Mouse (Mus musculus): ENCODE data around the gene Pdcd2. TPM values are rescaled to one million over a fixed set of nuclear protein-coding genes. Genes with fewer than 3 reads are reported as not detected.
"Not testable (repeated sequence)": the region's sequence is repeated elsewhere in the genome, so short reads cannot be mapped to it uniquely, and the experiment has no call there.

Pdcd2 gene
- polyA plus RNA-seq, 1 experiment from 2014 or later, result 48.6 TPM

DNA sequence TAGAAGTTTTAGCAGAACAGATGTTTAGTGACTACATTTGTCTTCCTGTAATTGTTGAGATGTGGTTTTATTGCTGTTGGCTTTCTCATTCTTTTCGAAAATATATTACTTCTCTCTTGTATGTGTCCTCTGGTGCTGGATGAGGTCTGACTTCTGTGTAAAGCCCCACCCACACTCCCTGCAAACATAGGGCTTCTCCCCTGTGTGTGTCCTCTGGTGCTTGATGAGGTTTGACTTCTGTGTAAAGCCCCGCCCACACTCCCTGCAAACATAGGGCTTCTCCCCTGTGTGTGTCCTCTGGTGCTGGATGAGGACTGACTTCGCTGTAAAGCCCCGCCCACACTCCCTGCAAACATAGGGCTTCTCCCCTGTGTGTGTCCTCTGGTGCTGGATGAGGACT lies 16.8 kb upstream of the Pdcd2 start:
- not testable (repeated sequence) for H3K9me3 ChIP-seq (ENCODE audit: control insufficient read depth, low read length); H3K36me3 ChIP-seq (ENCODE audit: control insufficient read depth, insufficient read depth, low read length); DNase-seq (ENCODE audit: low spot score); H3K9ac ChIP-seq (ENCODE audit: low read length); H3K4me2 ChIP-seq (ENCODE audit: low read length); H3K4me3 ChIP-seq (ENCODE audit: low read depth, low read length); H3K4me1 ChIP-seq (replicated peaks; ENCODE audit: control insufficient read depth, insufficient read depth, low read length); H3K27me3 ChIP-seq (replicated peaks; ENCODE audit: control insufficient read depth, insufficient read depth, low read length); H3K27ac ChIP-seq (ENCODE audit: low read depth); ATAC-seq (replicated peaks; ENCODE audit: low FRiP score, low TSS enrichment, low read depth)
- WGBS, result 63% methylated on average over 3 of the region's 4 CpGs

DNA sequence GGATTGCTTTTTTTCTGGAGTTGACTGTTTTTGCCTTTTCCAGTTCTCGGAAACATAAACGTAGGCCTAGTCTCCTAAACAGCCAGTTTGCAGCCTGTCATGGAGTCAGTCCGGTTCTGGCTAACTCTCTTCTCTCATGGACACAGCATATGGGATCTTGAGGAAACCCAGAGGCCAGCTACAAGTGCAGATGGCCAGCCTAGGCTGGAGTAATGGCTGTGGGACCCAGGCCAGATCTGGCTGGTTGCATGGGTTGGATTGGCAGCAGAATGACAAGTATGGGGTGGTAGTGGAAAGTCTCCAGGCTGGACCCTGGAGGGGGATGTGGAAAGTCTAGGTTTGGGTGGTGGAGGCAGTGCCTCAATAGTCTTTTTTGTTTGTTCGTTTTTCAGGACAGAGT lies 13.2 kb upstream of the Pdcd2 start:
- DNase-seq (ENCODE audit: low spot score), result no peak

DNA sequence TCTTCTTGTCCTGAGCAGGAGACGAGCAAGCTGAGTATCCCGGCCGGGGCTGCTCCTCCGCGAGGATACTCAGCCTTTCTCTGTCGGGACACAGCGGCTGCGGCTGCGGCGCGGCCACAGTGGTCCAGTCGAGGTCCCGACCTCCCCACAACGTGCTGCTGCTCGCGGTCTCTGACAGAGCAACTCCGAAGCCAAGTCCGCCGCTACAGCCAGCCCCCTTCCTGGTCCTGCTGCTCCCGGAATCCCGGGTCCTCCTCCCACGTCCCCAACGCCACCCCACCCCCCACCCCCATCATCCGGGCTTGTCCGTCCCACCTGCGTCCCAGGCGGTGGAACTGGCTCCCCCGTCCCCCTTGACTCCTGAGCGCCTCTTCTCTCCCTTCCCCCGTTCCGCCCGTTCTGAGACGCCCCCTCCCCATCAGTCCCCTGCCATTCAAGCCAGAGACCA lies 9.4 kb upstream of the Pdcd2 start:
- H3K27ac ChIP-seq (ENCODE audit: low read depth), result no peak overlapping the region
- H3K27me3 ChIP-seq (replicated peaks; ENCODE audit: control insufficient read depth, insufficient read depth, low read length), result peaks cover 18% of the 10 kb centered on the region
- no peaks in the 10 kb centered on the region for H3K9me3 ChIP-seq (ENCODE audit: control insufficient read depth, low read length)
- WGBS, result under 1% methylated on average over 33 of the region's 33 CpGs
- no peaks in the 10 kb centered on the region for H3K36me3 ChIP-seq (ENCODE audit: control insufficient read depth, insufficient read depth, low read length)
- H3K9ac ChIP-seq (ENCODE audit: low read length), result peak overlapping the region; percentile 31; the same call in 1 of the 2 replicates
- ATAC-seq (replicated peaks; ENCODE audit: low FRiP score, low TSS enrichment, low read depth) (no peak), DNase-seq (ENCODE audit: low spot score) (peak; percentile 66)
- no peaks in the 10 kb centered on the region for H3K4me1 ChIP-seq (replicated peaks; ENCODE audit: control insufficient read depth, insufficient read depth, low read length)
- peak overlapping the region; percentile 36 for H3K4me3 ChIP-seq (ENCODE audit: low read depth, low read length)
- H3K4me2 ChIP-seq (ENCODE audit: low read length), result peak overlapping the region; percentile 66

More for the DNA sequence above, 13.2 kb upstream of the Pdcd2 start:
- 69% methylated on average over 4 of the region's 4 CpGs for WGBS
- Histone ChIP-seq H3K4me2 (ENCODE audit: low read length) (no peak overlapping the region), H3K9ac (ENCODE audit: low read length) (no peak overlapping the region), H3K27me3 (replicated peaks; ENCODE audit: control insufficient read depth, insufficient read depth, low read length) (peaks cover 16% of the 10 kb centered on the region), H3K36me3 (ENCODE audit: control insufficient read depth, insufficient read depth, low read length) (no peaks in the 10 kb centered on the region), H3K4me3 (ENCODE audit: low read depth, low read length) (no peak overlapping the region), H3K27ac (ENCODE audit: low read depth) (no peak overlapping the region), H3K9me3 (ENCODE audit: control insufficient read depth, low read length) (0 out of 2 replicates have a peak, but pooled peaks cover 3% of the 10 kb centered on the region), H3K4me1 (replicated peaks; ENCODE audit: control insufficient read depth, insufficient read depth, low read length) (no peaks in the 10 kb centered on the region)
- no peak for ATAC-seq (replicated peaks; ENCODE audit: low FRiP score, low TSS enrichment, low read depth)

- DNase-seq (ENCODE audit: low spot score), result no peak
- Histone ChIP-seq H3K4me3 (ENCODE audit: low read depth, low read length) (peak overlapping the region; percentile 36), H3K9ac (ENCODE audit: low read length) (no peak overlapping the region; the same call in 1 of the 2 replicates), H3K36me3 (ENCODE audit: control insufficient read depth, insufficient read depth, low read length) (no peaks in the 10 kb centered on the region), H3K4me2 (ENCODE audit: low read length) (peak overlapping the region; percentile 66), H3K9me3 (ENCODE audit: control insufficient read depth, low read length) (no peaks in the 10 kb centered on the region), H3K27ac (ENCODE audit: low read depth) (no peak overlapping the region), H3K4me1 (replicated peaks; ENCODE audit: control insufficient read depth, insufficient read depth, low read length) (no peaks in the 10 kb centered on the region), H3K27me3 (replicated peaks; ENCODE audit: control insufficient read depth, insufficient read depth, low read length) (peaks cover 18% of the 10 kb centered on the region)
- no peak for ATAC-seq (replicated peaks; ENCODE audit: low FRiP score, low TSS enrichment, low read depth)
- 22% methylated on average over 8 of the region's 8 CpGs for WGBS
Observed at GRCm38 (mm10) chr17:15535943-15536342, 8.8 kb upstream of the Pdcd2 start.

- H3K9me3 ChIP-seq (ENCODE audit: control insufficient read depth, low read length), result no peaks in the 10 kb centered on the region
- ATAC-seq (replicated peaks; ENCODE audit: low FRiP score, low TSS enrichment, low read depth) (no peak), DNase-seq (ENCODE audit: low spot score) (no peak)
- no peaks in the 10 kb centered on the region for H3K36me3 ChIP-seq (ENCODE audit: control insufficient read depth, insufficient read depth, low read length)
- no peak overlapping the region for H3K4me3 ChIP-seq (ENCODE audit: low read depth, low read length)
- no peak overlapping the region for H3K27ac ChIP-seq (ENCODE audit: low read depth)
- peaks cover 18% of the 10 kb centered on the region for H3K27me3 ChIP-seq (replicated peaks; ENCODE audit: control insufficient read depth, insufficient read depth, low read length)
- no peak overlapping the region for H3K9ac ChIP-seq (ENCODE audit: low read length)
- no peak overlapping the region for H3K4me2 ChIP-seq (ENCODE audit: low read length)
- H3K4me1 ChIP-seq (replicated peaks; ENCODE audit: control insufficient read depth, insufficient read depth, low read length), result no peaks in the 10 kb centered on the region
- WGBS, result 65% methylated on average over 11 of the region's 11 CpGs
Observed at GRCm38 (mm10) chr17:15535162-15535800, 8.2 kb upstream of the Pdcd2 start.

GRCm38 (mm10) chr17:15530141-15530540 lies 3.0 kb upstream of the Pdcd2 start:
- Histone ChIP-seq H3K27me3 (replicated peaks; ENCODE audit: control insufficient read depth, insufficient read depth, low read length) (peaks cover under 1% of the 10 kb centered on the region), H3K4me1 (replicated peaks; ENCODE audit: control insufficient read depth, insufficient read depth, low read length) (peaks cover 9% of the 10 kb centered on the region; the same call in 1 of the 2 replicates), H3K9me3 (ENCODE audit: control insufficient read depth, low read length) (no peaks in the 10 kb centered on the region), H3K4me2 (ENCODE audit: low read length) (no peak overlapping the region), H3K4me3 (ENCODE audit: low read depth, low read length) (no peak overlapping the region), H3K9ac (ENCODE audit: low read length) (no peak overlapping the region), H3K27ac (ENCODE audit: low read depth) (no peak overlapping the region), H3K36me3 (ENCODE audit: control insufficient read depth, insufficient read depth, low read length) (peaks cover 6% of the 10 kb centered on the region)
- no peak for DNase-seq (ENCODE audit: low spot score)
- WGBS, result 12% methylated on average over 5 of the region's 5 CpGs
- no peak for ATAC-seq (replicated peaks; ENCODE audit: low FRiP score, low TSS enrichment, low read depth)

DNA sequence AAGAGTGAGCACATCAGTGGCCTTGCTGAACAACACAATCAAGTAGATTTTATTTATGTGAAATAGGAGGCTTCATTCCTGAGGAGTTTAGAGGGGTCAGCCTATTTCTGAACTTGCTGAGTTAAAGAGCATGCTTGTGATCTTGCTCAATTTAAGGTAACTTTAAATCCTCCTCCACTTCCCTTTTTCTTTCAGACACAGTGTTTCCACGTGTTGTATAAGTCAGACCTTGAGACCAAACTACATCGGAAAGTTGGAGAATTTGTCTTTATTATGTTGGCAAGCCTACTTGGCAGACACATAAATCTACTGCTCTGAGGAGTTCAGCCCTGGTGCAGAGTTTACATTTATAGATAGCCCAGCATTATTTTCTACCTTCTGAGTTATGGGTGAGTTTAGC lies 1.8 kb upstream of the Pdcd2 start:
- 77% methylated on average over 2 of the region's 2 CpGs for WGBS
- Histone ChIP-seq H3K36me3 (ENCODE audit: control insufficient read depth, insufficient read depth, low read length) (peaks cover 19% of the 10 kb centered on the region), H3K4me3 (ENCODE audit: low read depth, low read length) (no peak overlapping the region), H3K27ac (ENCODE audit: low read depth) (no peak overlapping the region), H3K4me2 (ENCODE audit: low read length) (no peak overlapping the region), H3K4me1 (replicated peaks; ENCODE audit: control insufficient read depth, insufficient read depth, low read length) (peaks cover 9% of the 10 kb centered on the region; the same call in 1 of the 2 replicates), H3K9me3 (ENCODE audit: control insufficient read depth, low read length) (no peaks in the 10 kb centered on the region), H3K9ac (ENCODE audit: low read length) (no peak overlapping the region), H3K27me3 (replicated peaks; ENCODE audit: control insufficient read depth, insufficient read depth, low read length) (no peaks in the 10 kb centered on the region)
- ATAC-seq (replicated peaks; ENCODE audit: low FRiP score, low TSS enrichment, low read depth) (no peak), DNase-seq (ENCODE audit: low spot score) (no peak)

DNA sequence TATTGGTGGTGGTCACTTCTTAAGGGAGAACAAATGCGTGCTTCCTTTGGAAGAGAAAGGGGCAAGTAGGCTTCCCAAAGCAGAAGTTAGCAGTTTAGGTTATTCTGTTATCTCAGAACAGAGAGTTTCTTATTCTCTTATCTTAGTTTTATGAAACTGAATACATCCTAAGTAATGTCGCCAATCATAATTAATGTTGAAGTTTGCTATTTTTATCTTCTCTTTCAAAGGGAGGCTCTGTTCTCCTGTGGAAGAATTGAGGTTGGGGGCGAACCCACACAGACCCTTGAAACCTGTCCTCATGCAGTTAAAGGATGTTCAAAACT lies 673 bp upstream of the Pdcd2 start:
- WGBS, result 46% methylated on average over 3 of the region's 3 CpGs
- Histone ChIP-seq H3K27me3 (replicated peaks; ENCODE audit: control insufficient read depth, insufficient read depth, low read length) (no peaks in the 10 kb centered on the region), H3K4me3 (ENCODE audit: low read depth, low read length) (peak overlapping the region; percentile 82), H3K36me3 (ENCODE audit: control insufficient read depth, insufficient read depth, low read length) (peaks cover 30% of the 10 kb centered on the region), H3K9me3 (ENCODE audit: control insufficient read depth, low read length) (no peaks in the 10 kb centered on the region), H3K9ac (ENCODE audit: low read length) (peak overlapping the region; percentile 72), H3K4me1 (replicated peaks; ENCODE audit: control insufficient read depth, insufficient read depth, low read length) (peaks cover 9% of the 10 kb centered on the region; the same call in 1 of the 2 replicates), H3K27ac (ENCODE audit: low read depth) (no peak overlapping the region), H3K4me2 (ENCODE audit: low read length) (peak overlapping the region; percentile 71)
- ATAC-seq (replicated peaks; ENCODE audit: low FRiP score, low TSS enrichment, low read depth) (no peak), DNase-seq (ENCODE audit: low spot score) (no peak)

DNA sequence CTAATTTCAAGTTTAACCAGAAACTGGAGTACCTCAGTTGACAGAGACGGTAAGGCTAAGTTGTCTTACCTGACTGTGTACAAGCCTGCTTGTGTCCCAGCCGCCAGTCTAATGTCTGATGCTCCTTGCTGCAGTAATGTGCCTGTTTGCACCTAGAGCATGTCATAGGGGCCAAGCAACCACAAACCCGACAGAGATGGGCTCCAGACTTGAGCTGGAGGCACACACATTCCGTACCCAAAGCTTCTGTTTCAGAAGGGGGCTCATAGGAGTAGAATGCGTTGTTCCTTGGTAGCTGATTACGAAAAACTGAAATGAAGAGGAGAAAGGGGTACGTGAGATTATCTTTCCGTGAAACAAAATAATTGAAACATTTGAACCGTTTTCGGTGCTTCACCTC lies 797 bp downstream of the Pdcd2 start:
- Histone ChIP-seq H3K36me3 (ENCODE audit: control insufficient read depth, insufficient read depth, low read length) (peaks cover 44% of the 10 kb centered on the region), H3K27ac (ENCODE audit: low read depth) (no peak overlapping the region)
- WGBS, result 17% methylated on average over 10 of the region's 10 CpGs

More for the DNA sequence above, 797 bp downstream of the Pdcd2 start:
- DNase-seq (ENCODE audit: low spot score), result peak; percentile 61
- H3K4me2 ChIP-seq (ENCODE audit: low read length), result peak overlapping the region; percentile 71
- peak overlapping the region; percentile 82 for H3K4me3 ChIP-seq (ENCODE audit: low read depth, low read length)
- no peaks in the 10 kb centered on the region for H3K27me3 ChIP-seq (replicated peaks; ENCODE audit: control insufficient read depth, insufficient read depth, low read length)
- ATAC-seq (replicated peaks; ENCODE audit: low FRiP score, low TSS enrichment, low read depth), result no peak
- H3K9ac ChIP-seq (ENCODE audit: low read length), result peak overlapping the region; percentile 72
- no peaks in the 10 kb centered on the region for H3K9me3 ChIP-seq (ENCODE audit: control insufficient read depth, low read length)
- H3K4me1 ChIP-seq (replicated peaks; ENCODE audit: control insufficient read depth, insufficient read depth, low read length), result peaks cover 9% of the 10 kb centered on the region; the same call in 1 of the 2 replicates
